Mouse (Mus musculus): ENCODE measurements around the gene Asic2. TPM values are rescaled to one million over a fixed set of nuclear protein-coding genes. Genes with fewer than 3 reads are reported as not detected.

Gene Asic2
- polyA plus RNA-seq, 1 experiment from 2014 or later, result 0.35 TPM

DNA sequence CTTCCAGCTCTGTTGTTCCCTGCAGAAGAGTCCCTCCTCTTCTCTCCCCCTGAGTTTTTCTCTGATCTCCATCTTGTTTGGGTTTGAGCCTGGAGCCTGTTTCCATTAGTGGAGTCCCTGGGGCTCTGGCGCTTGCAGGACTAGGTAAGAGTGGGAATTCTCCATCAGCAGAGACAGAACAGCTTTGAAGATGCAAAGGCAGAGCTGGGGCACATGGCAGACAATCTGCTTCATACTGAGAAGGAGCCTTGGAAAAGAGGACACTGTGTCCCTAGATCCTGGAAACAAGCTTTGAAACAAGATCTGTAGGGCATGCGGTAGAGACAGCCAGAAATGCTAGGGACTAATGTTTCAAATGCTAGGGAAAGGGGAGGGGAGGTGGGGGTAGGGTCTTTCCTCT is 729.2 kb downstream of the Asic2 start:
- Histone ChIP-seq H3K27me3 (no peaks in the 10 kb centered on the region), H3K27ac (replicated peaks) (no peak overlapping the region), H3K4me1 (0 out of 2 replicates have a peak, but pooled peaks cover 5% of the 10 kb centered on the region), H3K4me3 (replicated peaks) (no peak overlapping the region), H3K4me2 (replicated peaks) (no peak overlapping the region), H3K9me3 (replicated peaks) (no peaks in the 10 kb centered on the region), H3K9ac (no peak overlapping the region), H3K36me3 (no peaks in the 10 kb centered on the region)
- 30% methylated on average over 2 of the region's 2 CpGs for WGBS
- no peak for ATAC-seq (ENCODE audit: insufficient number of reproducible peaks, low FRiP score, low TSS enrichment, low read depth)

DNA sequence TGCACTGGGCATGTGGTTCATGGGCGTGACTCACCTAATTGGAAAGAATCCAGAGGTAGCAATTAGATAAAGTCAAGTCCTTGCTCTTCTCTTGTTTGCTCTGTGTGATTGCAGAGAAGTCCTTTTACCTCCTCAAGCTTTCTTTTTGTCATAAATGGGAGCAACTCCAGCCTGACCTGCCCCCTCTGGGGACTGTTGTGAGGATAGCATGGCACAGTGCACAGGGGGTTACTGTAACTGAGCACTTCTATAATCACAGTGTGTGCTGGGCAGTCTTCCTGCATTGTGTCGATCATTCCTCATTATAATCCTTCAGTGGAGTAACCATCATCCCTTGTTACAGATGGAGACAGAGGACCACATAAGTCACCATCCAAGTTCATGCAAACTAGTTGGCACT is 732.2 kb downstream of the Asic2 start:
- WGBS, result 67% methylated on average over 2 of the region's 2 CpGs
- Histone ChIP-seq H3K9me3 (replicated peaks) (no peaks in the 10 kb centered on the region), H3K36me3 (no peaks in the 10 kb centered on the region), H3K9ac (no peak overlapping the region), H3K27me3 (no peaks in the 10 kb centered on the region), H3K4me2 (replicated peaks) (no peak overlapping the region), H3K4me3 (replicated peaks) (no peak overlapping the region), H3K4me1 (0 out of 2 replicates have a peak, but pooled peaks cover 5% of the 10 kb centered on the region), H3K27ac (replicated peaks) (no peak overlapping the region)
- ATAC-seq (ENCODE audit: insufficient number of reproducible peaks, low FRiP score, low TSS enrichment, low read depth), result 0 out of 2 replicates have a peak, but pooled peaks have one; percentile 52

DNA sequence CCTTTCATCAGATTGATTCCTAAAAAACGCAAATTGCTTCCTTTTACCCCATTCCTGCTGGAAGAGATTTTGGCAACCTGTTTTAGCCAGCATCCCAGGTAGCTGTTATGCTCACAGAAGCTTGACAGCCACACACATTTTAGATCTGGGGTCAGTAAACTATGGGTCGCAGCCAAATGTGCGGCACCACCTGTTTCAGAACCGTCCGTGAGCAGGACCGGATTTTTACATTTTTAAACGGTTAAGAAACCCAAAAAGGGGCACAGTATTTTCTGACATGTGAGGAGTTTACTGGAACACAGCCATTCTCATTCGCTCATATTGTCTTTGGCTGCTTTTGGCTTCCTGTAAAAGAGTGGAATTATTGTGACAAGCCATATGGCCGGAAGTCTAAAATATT is 744.9 kb downstream of the Asic2 start:
- no peak overlapping the region for H3K4me2 ChIP-seq (replicated peaks)
- H3K36me3 ChIP-seq, result no peaks in the 10 kb centered on the region
- no peak overlapping the region for H3K4me3 ChIP-seq (replicated peaks)
- no peak overlapping the region for H3K27ac ChIP-seq (replicated peaks)
- no peak for ATAC-seq (ENCODE audit: insufficient number of reproducible peaks, low FRiP score, low TSS enrichment, low read depth)
- 72% methylated on average over 9 of the region's 9 CpGs for WGBS
- no peak overlapping the region for H3K9ac ChIP-seq
- H3K4me1 ChIP-seq, result no peaks in the 10 kb centered on the region
- no peaks in the 10 kb centered on the region for H3K27me3 ChIP-seq
- H3K9me3 ChIP-seq (replicated peaks), result no peaks in the 10 kb centered on the region

DNA sequence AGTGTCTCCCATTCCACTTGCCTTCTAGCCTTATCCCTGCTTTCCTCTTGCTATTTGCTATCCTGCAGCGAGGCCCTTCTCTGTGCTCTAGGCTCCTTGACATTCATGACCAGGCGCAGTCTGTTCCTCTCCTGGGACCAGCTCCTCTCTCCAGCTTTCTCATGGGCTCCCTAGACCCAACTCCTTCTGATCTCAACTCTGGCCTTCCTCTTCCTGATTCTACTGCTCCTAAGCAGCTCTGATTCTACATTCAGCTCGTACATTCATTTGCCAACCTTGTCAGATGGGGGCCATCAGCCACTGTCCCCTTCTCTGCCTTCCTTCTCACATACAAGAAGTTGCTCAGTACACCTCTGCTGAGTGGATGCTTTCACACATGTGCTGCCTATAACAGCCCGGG is 747.5 kb downstream of the Asic2 start:
- no peak overlapping the region for H3K4me3 ChIP-seq (replicated peaks)
- H3K36me3 ChIP-seq, result no peaks in the 10 kb centered on the region
- H3K27me3 ChIP-seq, result no peaks in the 10 kb centered on the region
- no peak overlapping the region for H3K9ac ChIP-seq
- H3K9me3 ChIP-seq (replicated peaks), result no peaks in the 10 kb centered on the region
- H3K27ac ChIP-seq (replicated peaks), result no peak overlapping the region
- no peak overlapping the region for H3K4me2 ChIP-seq (replicated peaks)
- H3K4me1 ChIP-seq, result no peaks in the 10 kb centered on the region
- ATAC-seq (ENCODE audit: insufficient number of reproducible peaks, low FRiP score, low TSS enrichment, low read depth), result no peak
- 82% methylated on average over 4 of the region's 4 CpGs for WGBS

DNA sequence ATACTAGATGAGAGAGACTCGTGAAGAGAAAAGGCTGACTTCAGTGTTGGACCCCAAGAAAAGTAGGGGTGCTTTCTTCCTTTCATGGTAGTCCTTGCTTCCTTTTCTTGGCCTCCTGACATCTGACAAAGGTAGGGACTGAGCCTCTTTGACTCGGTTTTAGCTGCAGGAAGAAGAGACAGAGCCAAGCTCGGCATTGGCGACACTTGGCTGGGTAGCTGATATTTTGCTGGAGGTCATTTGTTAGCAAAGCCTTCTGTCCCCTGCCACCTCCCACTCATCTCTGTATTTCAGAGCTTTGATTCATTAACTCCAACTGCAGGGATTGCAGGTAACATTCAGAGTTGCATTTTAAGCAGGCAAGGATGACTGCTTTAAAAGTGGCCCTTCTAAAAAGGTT is 762.8 kb downstream of the Asic2 start:
- Histone ChIP-seq H3K4me1 (no peaks in the 10 kb centered on the region), H3K9ac (no peak overlapping the region), H3K9me3 (replicated peaks) (no peaks in the 10 kb centered on the region), H3K4me3 (replicated peaks) (no peak overlapping the region), H3K4me2 (replicated peaks) (no peak overlapping the region), H3K27ac (replicated peaks) (no peak overlapping the region), H3K27me3 (no peaks in the 10 kb centered on the region), H3K36me3 (no peaks in the 10 kb centered on the region)
- WGBS, result 51% methylated on average over 4 of the region's 4 CpGs
- no peak for ATAC-seq (ENCODE audit: insufficient number of reproducible peaks, low FRiP score, low TSS enrichment, low read depth)

DNA sequence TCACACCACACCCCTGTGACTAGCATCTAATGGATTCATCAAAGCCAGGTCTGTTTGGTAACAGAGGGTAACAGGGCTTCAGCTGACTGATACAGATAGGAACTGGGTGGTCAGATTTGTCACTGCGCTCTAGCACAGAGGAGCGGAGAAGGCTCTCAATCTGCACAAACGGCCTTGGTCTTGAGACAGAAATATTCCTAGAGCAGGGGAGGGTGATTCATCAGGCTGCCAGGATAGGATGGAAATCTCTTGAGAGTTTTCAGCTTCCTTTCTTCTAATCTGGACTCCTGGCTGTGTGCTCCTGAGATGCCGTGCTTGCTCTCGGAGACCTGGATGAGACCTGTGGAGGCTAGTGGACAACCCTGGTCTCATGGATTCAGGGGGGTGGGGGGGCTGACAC is 765.7 kb downstream of the Asic2 start:
- ATAC-seq (ENCODE audit: insufficient number of reproducible peaks, low FRiP score, low TSS enrichment, low read depth), result no peak
- Histone ChIP-seq H3K9ac (no peak overlapping the region), H3K9me3 (replicated peaks) (no peaks in the 10 kb centered on the region), H3K27me3 (no peaks in the 10 kb centered on the region), H3K4me3 (replicated peaks) (no peak overlapping the region), H3K4me2 (replicated peaks) (no peak overlapping the region), H3K27ac (replicated peaks) (no peak overlapping the region), H3K4me1 (no peaks in the 10 kb centered on the region), H3K36me3 (no peaks in the 10 kb centered on the region)
- WGBS, result 80% methylated on average over 5 of the region's 5 CpGs

DNA sequence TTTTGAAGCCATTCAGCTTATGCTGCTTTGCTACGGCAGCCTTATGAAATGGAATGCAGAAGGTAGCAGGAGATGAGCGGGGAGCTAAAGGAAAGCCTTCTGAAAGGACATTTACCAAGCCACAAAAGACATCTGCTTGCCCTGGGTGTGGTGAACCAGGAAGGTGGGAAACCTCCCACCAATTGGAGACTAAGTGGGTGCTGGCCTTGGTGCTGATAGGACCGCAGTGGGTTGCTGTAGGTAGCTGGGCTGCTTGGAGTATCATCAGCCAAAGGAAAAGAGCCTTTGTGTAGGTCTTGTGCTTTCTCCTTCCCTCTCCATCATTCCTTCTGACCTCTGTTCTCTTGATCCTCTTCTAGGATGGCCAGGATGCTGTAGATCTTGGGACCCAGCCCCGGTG is 774.4 kb downstream of the Asic2 start:
- no peaks in the 10 kb centered on the region for H3K9me3 ChIP-seq (replicated peaks)
- H3K4me2 ChIP-seq (replicated peaks), result no peak overlapping the region
- H3K27me3 ChIP-seq, result no peaks in the 10 kb centered on the region
- no peaks in the 10 kb centered on the region for H3K36me3 ChIP-seq
- H3K4me1 ChIP-seq, result no peaks in the 10 kb centered on the region
- no peak overlapping the region for H3K4me3 ChIP-seq (replicated peaks)
- 47% methylated on average over 4 of the region's 4 CpGs for WGBS
- ATAC-seq (ENCODE audit: insufficient number of reproducible peaks, low FRiP score, low TSS enrichment, low read depth), result no peak
- H3K9ac ChIP-seq, result no peak overlapping the region
- no peak overlapping the region for H3K27ac ChIP-seq (replicated peaks)

DNA sequence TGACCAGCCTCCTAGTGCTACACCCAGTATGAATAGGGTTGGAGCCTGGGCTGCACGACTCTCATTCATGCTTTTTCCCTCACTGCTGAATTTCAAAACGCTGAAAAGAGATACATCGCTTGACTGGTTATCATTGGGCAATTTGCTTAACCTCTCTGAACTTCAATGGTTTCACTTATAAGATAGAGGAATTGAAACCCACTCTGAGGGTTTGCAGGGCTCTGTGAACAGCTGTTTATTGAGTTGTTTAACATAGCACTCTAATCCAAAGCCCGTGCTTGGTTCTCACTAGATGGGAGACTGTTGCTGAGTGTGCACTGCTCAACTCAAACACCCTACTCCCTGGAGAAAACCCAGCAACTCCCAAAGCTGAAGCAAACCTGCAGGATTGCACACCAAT is 776.1 kb downstream of the Asic2 start:
- H3K9me3 ChIP-seq (replicated peaks), result no peaks in the 10 kb centered on the region
- H3K4me3 ChIP-seq (replicated peaks), result no peak overlapping the region
- H3K9ac ChIP-seq, result no peak overlapping the region
- H3K4me1 ChIP-seq, result no peaks in the 10 kb centered on the region
- 80% methylated on average over 4 of the region's 4 CpGs for WGBS
- H3K27ac ChIP-seq (replicated peaks), result no peak overlapping the region
- no peak overlapping the region for H3K4me2 ChIP-seq (replicated peaks)
- no peaks in the 10 kb centered on the region for H3K27me3 ChIP-seq
- H3K36me3 ChIP-seq, result no peaks in the 10 kb centered on the region
- ATAC-seq (ENCODE audit: insufficient number of reproducible peaks, low FRiP score, low TSS enrichment, low read depth), result no peak

DNA sequence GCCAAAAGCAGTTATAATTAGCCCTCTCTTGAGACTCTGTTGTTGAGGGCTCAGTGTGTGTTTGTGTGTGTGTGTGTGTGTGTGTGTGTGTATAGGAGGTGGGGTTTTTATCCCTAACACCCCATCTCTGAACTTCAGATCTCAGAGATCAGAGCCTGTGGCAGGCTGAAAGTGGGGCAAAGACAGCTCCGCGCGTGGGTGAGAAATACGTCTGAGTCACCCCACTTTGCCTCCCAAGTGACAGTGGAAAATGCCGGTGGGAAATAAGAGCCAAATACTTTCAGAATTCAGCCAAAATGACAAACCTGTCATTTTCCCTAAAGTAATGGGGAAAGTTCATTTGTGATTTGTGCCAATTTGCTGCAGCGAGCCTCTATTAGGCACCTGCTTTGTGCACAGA is 779.2 kb downstream of the Asic2 start:
- Histone ChIP-seq H3K27me3 (no peaks in the 10 kb centered on the region), H3K4me3 (replicated peaks) (no peak overlapping the region), H3K9ac (no peak overlapping the region), H3K9me3 (replicated peaks) (no peaks in the 10 kb centered on the region), H3K27ac (replicated peaks) (no peak overlapping the region), H3K4me1 (0 out of 2 replicates have a peak, but pooled peaks cover 4% of the 10 kb centered on the region), H3K4me2 (replicated peaks) (no peak overlapping the region), H3K36me3 (no peaks in the 10 kb centered on the region)
- no peak for ATAC-seq (ENCODE audit: insufficient number of reproducible peaks, low FRiP score, low TSS enrichment, low read depth)
- WGBS, result 90% methylated on average over 6 of the region's 6 CpGs

DNA sequence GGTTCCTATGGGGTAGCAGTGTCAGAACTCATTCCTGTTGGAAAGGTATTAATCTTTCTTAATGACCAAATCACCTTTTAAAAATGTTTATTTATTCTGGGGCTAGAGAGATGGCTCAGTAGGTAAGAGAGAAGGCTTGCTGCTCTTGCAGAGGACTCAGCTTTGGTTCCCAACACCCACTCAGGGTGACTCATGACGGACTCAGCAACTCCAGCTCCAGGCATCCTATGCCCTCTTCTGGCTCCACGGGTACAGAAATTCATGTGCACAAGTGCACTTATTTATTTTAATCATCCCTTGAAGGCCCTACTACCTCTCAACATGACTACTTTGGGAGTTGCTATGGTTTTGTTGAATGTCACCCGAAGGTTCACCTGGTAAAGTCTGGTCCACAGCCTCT is 780.4 kb downstream of the Asic2 start:
- Histone ChIP-seq H3K4me1 (0 out of 2 replicates have a peak, but pooled peaks cover 4% of the 10 kb centered on the region), H3K27me3 (no peaks in the 10 kb centered on the region), H3K4me2 (replicated peaks) (no peak overlapping the region), H3K9ac (no peak overlapping the region), H3K27ac (replicated peaks) (no peak overlapping the region), H3K4me3 (replicated peaks) (no peak overlapping the region), H3K36me3 (no peaks in the 10 kb centered on the region), H3K9me3 (replicated peaks) (no peaks in the 10 kb centered on the region)
- WGBS, result 86% methylated on average over 3 of the region's 3 CpGs
- ATAC-seq (ENCODE audit: insufficient number of reproducible peaks, low FRiP score, low TSS enrichment, low read depth), result no peak

DNA sequence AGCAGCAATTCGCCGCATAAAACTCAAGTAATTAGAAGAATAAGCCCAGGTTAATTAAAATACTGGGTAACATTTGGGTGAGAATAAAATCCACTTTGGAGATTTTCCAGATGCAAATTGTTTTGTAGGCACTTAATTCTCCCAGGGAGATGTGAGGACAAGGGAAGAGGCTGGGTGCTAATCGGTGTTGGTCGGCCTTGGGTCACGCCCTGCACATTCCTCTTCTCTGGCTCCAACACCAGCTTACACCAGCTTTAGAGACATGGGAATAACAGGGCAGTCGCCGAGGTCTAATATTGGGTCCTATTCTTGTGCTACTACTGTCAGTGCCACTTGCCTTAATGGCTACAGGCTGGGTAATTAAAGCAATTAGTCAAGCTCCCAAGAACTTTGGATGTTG is 783.5 kb downstream of the Asic2 start:
- H3K9ac ChIP-seq, result no peak overlapping the region
- no peaks in the 10 kb centered on the region for H3K27me3 ChIP-seq
- H3K27ac ChIP-seq (replicated peaks), result no peak overlapping the region
- no peak overlapping the region for H3K4me2 ChIP-seq (replicated peaks)
- ATAC-seq (ENCODE audit: insufficient number of reproducible peaks, low FRiP score, low TSS enrichment, low read depth), result no peak
- H3K4me1 ChIP-seq, result 0 out of 2 replicates have a peak, but pooled peaks cover 4% of the 10 kb centered on the region
- no peak overlapping the region for H3K4me3 ChIP-seq (replicated peaks)
- H3K36me3 ChIP-seq, result no peaks in the 10 kb centered on the region
- no peaks in the 10 kb centered on the region for H3K9me3 ChIP-seq (replicated peaks)
- 63% methylated on average over 7 of the region's 7 CpGs for WGBS

DNA sequence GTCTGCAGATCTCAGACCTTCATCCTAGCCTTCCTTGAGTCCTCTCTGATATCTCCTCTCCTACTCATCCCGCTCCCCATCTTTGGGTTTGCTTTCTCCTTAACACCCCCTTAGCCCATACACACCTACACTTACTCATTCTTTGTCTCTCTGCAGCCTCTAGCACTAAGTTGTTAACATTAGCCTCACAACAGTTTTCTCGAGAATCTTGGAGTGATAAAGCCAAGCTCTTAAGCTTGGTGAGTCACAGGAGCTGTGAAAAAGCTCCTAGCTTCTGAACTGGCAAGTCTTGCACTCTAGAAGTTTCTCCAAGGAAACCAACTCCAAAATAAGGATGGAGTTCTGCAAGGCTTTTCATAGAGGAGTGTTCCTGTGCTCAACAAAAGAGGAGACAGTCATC is 803.4 kb downstream of the Asic2 start:
- no peaks in the 10 kb centered on the region for H3K36me3 ChIP-seq
- no peak overlapping the region for H3K4me3 ChIP-seq (replicated peaks)
- ATAC-seq (ENCODE audit: insufficient number of reproducible peaks, low FRiP score, low TSS enrichment, low read depth), result no peak
- no peaks in the 10 kb centered on the region for H3K4me1 ChIP-seq
- H3K9me3 ChIP-seq (replicated peaks), result peaks cover 6% of the 10 kb centered on the region; the same call in 1 of the 2 replicates
- no peak overlapping the region for H3K27ac ChIP-seq (replicated peaks)
- H3K9ac ChIP-seq, result no peak overlapping the region
- WGBS, result 83% methylated on average over 2 of the region's 2 CpGs
- H3K27me3 ChIP-seq, result no peaks in the 10 kb centered on the region
- no peak overlapping the region for H3K4me2 ChIP-seq (replicated peaks)
